Mouse (Mus musculus) stomach, postnatal 0 days (tissue): ENCODE data around the gene Slc38a3. TPM values are rescaled to one million over a fixed set of nuclear protein-coding genes. Genes with fewer than 3 reads are reported as not detected.
"Not testable (repeated sequence)": the region's sequence is repeated elsewhere in the genome, so short reads cannot be mapped to it uniquely, and the experiment has no call there.

Experiments used
- ATAC-seq: fragments of 200-750 bp; cut with Nextera tagmentation; 2 replicates; pipeline ENCODE4 v1.8.0; 2017; ENCODE audit not compliant: low FRiP score, low TSS enrichment
- DNase-seq: peaks from one replicate; pipeline ENCODE4 v3.0.0-alpha.2; 2016; ENCODE audit warnings: low spot score
- H3K27ac ChIP-seq: fragments of 300-500 bp; sonication (generic); replicated peaks from 2 replicates; pipeline ENCODE4 v1.5.1; 2014; ENCODE audit warnings: mild to moderate bottlenecking, control low read depth
- H3K27me3 ChIP-seq: fragments of 300-500 bp; sonication (generic); 2 replicates; pipeline ENCODE4 v1.6.1; 2014; ENCODE audit warnings: low read length; ENCODE audit not compliant: control insufficient read depth, insufficient read depth
- H3K36me3 ChIP-seq: fragments of 300-500 bp; sonication (generic); 2 replicates; pipeline ENCODE4 v1.6.1; 2014; ENCODE audit warnings: low read length, mixed read lengths; ENCODE audit not compliant: control insufficient read depth, insufficient read depth
- H3K4me1 ChIP-seq: fragments of 300-500 bp; sonication (generic); replicated peaks from 2 replicates; pipeline ENCODE4 v1.6.1; 2014; ENCODE audit warnings: antibody characterized with exemption; ENCODE audit not compliant: control insufficient read depth, insufficient read depth
- H3K4me2 ChIP-seq: fragments of 300-500 bp; sonication (generic); replicated peaks from 2 replicates; pipeline ENCODE4 v1.6.1; 2014; ENCODE audit warnings: low read depth, mild to moderate bottlenecking, control low read depth, moderate library complexity
- H3K4me3 ChIP-seq: fragments of 300-500 bp; sonication (generic); 2 replicates; pipeline ENCODE4 v1.5.1; 2014; ENCODE audit warnings: low read depth, low read length, control low read depth
- H3K9ac ChIP-seq: fragments of 300-500 bp; sonication (generic); 2 replicates; pipeline ENCODE4 v1.6.1; 2014; ENCODE audit warnings: mild to moderate bottlenecking, low read length, control low read depth, mixed read lengths
- H3K9me3 ChIP-seq: fragments of 300-500 bp; sonication (generic); 2 replicates; pipeline ENCODE4 v1.6.1; 2016; ENCODE audit warnings: low read length; ENCODE audit not compliant: control insufficient read depth
- CTCF ChIP-seq: IDR thresholded peaks from 2 replicates; pipeline ENCODE4 v1.5.1; 2016; ENCODE audit warnings: antibody characterized with exemption, low read depth, mild to moderate bottlenecking, moderate library complexity
- EP300 ChIP-seq: optimal IDR thresholded peaks from 2 replicates; pipeline ENCODE3; 2016; ENCODE audit warnings: antibody characterized with exemption
- WGBS: fragments of 180-500 bp; shearing (Covaris S2); extraction: QIAGEN DNeasy Blood & Tissue Kit; methylation state at CpG from one replicate; pipeline ENCODE4 v1.1.7; 2014; 5-methylcytosine and 5-hydroxymethylcytosine counted together
- polyA plus RNA-seq: library from polyadenylated mRNA; unstranded; fragments of >200 nt; fragmentation: Nextera tagmentation; extraction: Ambion mirVana; gene quantifications from 2 replicates; pipeline ENCODE4 v1.2.1, GENCODE M21; 2015

Slc38a3 gene
- polyA plus RNA-seq, 1 experiment from 2014 or later, result 0.95 TPM

DNA sequence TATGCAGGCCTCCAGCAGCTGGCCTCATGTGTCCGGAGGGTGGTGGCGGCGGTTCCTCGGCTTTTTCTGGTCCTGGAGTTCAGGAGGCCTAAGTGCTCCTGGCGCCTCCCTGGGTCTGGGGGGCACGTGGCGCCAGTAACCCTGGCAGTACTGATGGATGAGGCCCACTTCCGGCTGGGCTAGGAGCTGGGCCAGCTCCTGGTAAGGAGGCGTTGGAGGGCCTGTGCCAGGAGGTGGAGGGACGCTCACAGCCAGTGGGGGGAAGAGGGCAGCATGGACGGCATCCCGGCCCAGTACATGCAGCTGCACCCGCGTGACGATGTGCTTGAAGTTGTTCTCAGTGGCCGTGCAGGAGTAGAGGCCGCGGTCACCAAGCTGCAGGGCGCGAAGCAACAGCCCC lies 13.1 kb upstream of the Slc38a3 start:
- Histone ChIP-seq H3K4me1 (no peaks in the 10 kb centered on the region), H3K27ac (no peak overlapping the region), H3K4me2 (no peak overlapping the region), H3K9me3 (no peaks in the 10 kb centered on the region), H3K4me3 (no peak overlapping the region), H3K27me3 (no peaks in the 10 kb centered on the region), H3K36me3 (peaks cover 12% of the 10 kb centered on the region; the same call in 1 of the 2 replicates), H3K9ac (no peak overlapping the region)
- DNase-seq, result no peak
- 78% methylated on average over 20 of the region's 20 CpGs for WGBS
- ATAC-seq, result no peak
- TF ChIP-seq EP300 (no peak), CTCF (no peak)

- H3K27ac ChIP-seq, result no peak within 1 kb of the TSS
- H3K4me1 ChIP-seq, result no peaks in the 10 kb centered on the region
- TF ChIP-seq EP300 (no peak), CTCF (no peak)
- H3K27me3 ChIP-seq, result peaks cover 7% of the 10 kb centered on the region; the same call in 1 of the 2 replicates
- ATAC-seq (no peak), DNase-seq (no peak)
- no peak within 1 kb of the TSS for H3K4me3 ChIP-seq
- peaks cover 7% of the 10 kb centered on the region; the same call in 1 of the 2 replicates for H3K36me3 ChIP-seq
- peak within 1 kb of the TSS; percentile 13; the same call in 1 of the 2 replicates for H3K9ac ChIP-seq
- no peak within 1 kb of the TSS for H3K4me2 ChIP-seq
- H3K9me3 ChIP-seq, result no peaks in the 10 kb centered on the region
- WGBS, result 33% methylated on average over 5 of the region's 5 CpGs
Observed at GRCm38 (mm10) chr9:107679501-107679900, 10.2 kb upstream of the Slc38a3 start, which contains the start of gene Gnat1. Gene Gnat1 (minus strand): TSS chr9:107679712.

DNA sequence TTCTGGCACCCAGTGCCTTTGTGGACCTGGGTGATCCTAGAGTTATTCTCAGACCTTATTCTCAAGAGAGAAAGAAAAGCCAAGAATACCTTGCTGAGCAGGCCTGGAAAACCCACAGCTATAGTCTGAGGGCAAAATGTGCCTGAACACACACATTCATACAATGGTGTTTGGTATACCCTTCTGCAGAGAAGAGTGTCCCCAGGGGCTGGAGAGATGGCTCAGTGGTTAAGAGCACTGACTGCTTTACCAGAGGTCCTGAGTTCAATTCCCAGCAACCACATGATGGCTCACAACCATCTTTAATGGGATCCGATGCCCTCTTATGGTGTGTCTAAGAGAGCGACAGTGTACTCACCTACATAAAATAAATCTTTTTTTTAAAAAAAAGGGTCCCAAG lies 9.5 kb upstream of the Slc38a3 start:
- ATAC-seq, result no peak
- H3K4me1 ChIP-seq, result no peaks in the 10 kb centered on the region
- TF ChIP-seq CTCF (no peak), EP300 (no peak)
- no peak overlapping the region for H3K27ac ChIP-seq
- 98% methylated on average over 2 of the region's 2 CpGs for WGBS
- DNase-seq, result no peak
- H3K9ac ChIP-seq, result no peak overlapping the region
- peaks cover 7% of the 10 kb centered on the region; the same call in 1 of the 2 replicates for H3K36me3 ChIP-seq
- no peak overlapping the region for H3K4me2 ChIP-seq
- no peaks in the 10 kb centered on the region for H3K9me3 ChIP-seq
- H3K27me3 ChIP-seq, result peaks cover 7% of the 10 kb centered on the region; the same call in 1 of the 2 replicates
- no peak overlapping the region for H3K4me3 ChIP-seq

- ATAC-seq, H3K27me3 ChIP-seq, H3K4me1 ChIP-seq, H3K36me3 ChIP-seq, H3K4me3 ChIP-seq, H3K4me2 ChIP-seq, H3K9me3 ChIP-seq, H3K27ac ChIP-seq, H3K9ac ChIP-seq: not testable (repeated sequence)
- WGBS, result 39% methylated on average over 14 of the region's 14 CpGs
- TF ChIP-seq CTCF, result peak; percentile 79
- DNase-seq, result peak; percentile 79
Observed at GRCm38 (mm10) chr9:107677819-107678526, 8.6 kb upstream of the Slc38a3 start.

GRCm38 (mm10) chr9:107677091-107677784 lies 7.9 kb upstream of the Slc38a3 start:
- Histone ChIP-seq H3K27me3 (peaks cover 7% of the 10 kb centered on the region; the same call in 1 of the 2 replicates), H3K9me3 (no peaks in the 10 kb centered on the region), H3K27ac (no peak overlapping the region), H3K36me3 (0 out of 2 replicates have a peak, but pooled peaks cover under 1% of the 10 kb centered on the region), H3K4me3 (no peak overlapping the region), H3K9ac (no peak overlapping the region), H3K4me1 (no peaks in the 10 kb centered on the region), H3K4me2 (no peak overlapping the region)
- DNase-seq (peak; percentile 65), ATAC-seq (no peak)
- 16% methylated on average over 17 of the region's 17 CpGs for WGBS
- TF ChIP-seq EP300 (no peak), CTCF (peak; percentile 79)

GRCm38 (mm10) chr9:107676302-107676701 lies 7.0 kb upstream of the Slc38a3 start:
- H3K27me3 ChIP-seq, result peaks cover 7% of the 10 kb centered on the region; the same call in 1 of the 2 replicates
- DNase-seq, result peak; percentile 38
- H3K4me1 ChIP-seq, result no peaks in the 10 kb centered on the region
- peak overlapping the region; percentile 55 for H3K4me2 ChIP-seq
- TF ChIP-seq EP300, result no peak
- no peak for TF ChIP-seq CTCF
- no peaks in the 10 kb centered on the region for H3K9me3 ChIP-seq
- no peak overlapping the region for H3K9ac ChIP-seq
- ATAC-seq, result peak; percentile 8; the same call in 1 of the 2 replicates
- WGBS, result under 1% methylated on average over 25 of the region's 25 CpGs
- H3K27ac ChIP-seq, result no peak overlapping the region
- H3K36me3 ChIP-seq, result no peaks in the 10 kb centered on the region
- H3K4me3 ChIP-seq, result peak overlapping the region; percentile 23
